Mouse (Mus musculus): Measurements from ENCODE around the gene Henmt1.

- TF ChIP-seq MAX (IDR thresholded peaks at IDR 0.05) = no peak
- TF ChIP-seq CTCF (IDR thresholded peaks at IDR 0.05; ENCODE audit: control insufficient read depth, insufficient read depth, insufficient read length) = no peak
These were observed 20.1 kb downstream of the Henmt1 start for GRCm38 (mm10) chr3:108959680-108960295.

Measured in C2C12 (cell line).